Mouse (Mus musculus) heart, postnatal 0 days (tissue): ENCODE measurements at regions not wholly inside any gene's neighbourhood (a gene's known extent, or its start where the extent isn't known, plus 50 kb on each side); places are given as distances from the start of the nearest gene placed in this dataset.
A peak's percentile ranks its signal among the peaks of the same experiment; 100 is the strongest.

Experiments used
- ATAC-seq: fragments of 200-750 bp; cut with Nextera tagmentation; 2 replicates; pipeline ENCODE4 v1.8.0; 2017; ENCODE audit warnings: low read depth, moderate number of reproducible peaks, moderate library complexity; ENCODE audit not compliant: insufficient read depth
- DNase-seq: peaks from one replicate; pipeline ENCODE4 v3.0.0-alpha.2; 2016; ENCODE audit warnings: low spot score
- H3K27ac ChIP-seq: fragments of 300-500 bp; sonication (generic); 2 replicates; pipeline ENCODE4 v1.5.1; 2014; ENCODE audit warnings: low read depth, mild to moderate bottlenecking
- H3K27me3 ChIP-seq: fragments of 300-500 bp; sonication (generic); 2 replicates; pipeline ENCODE4 v1.6.1; 2014; ENCODE audit warnings: low read length, mixed read lengths; ENCODE audit not compliant: control insufficient read depth, insufficient read depth
- H3K36me3 ChIP-seq: fragments of 300-500 bp; sonication (generic); replicated peaks from 2 replicates; pipeline ENCODE4 v1.6.1; 2014; ENCODE audit warnings: low read length, mixed read lengths; ENCODE audit not compliant: control insufficient read depth, insufficient read depth
- H3K4me1 ChIP-seq: fragments of 300-500 bp; sonication (generic); 2 replicates; pipeline ENCODE4 v1.6.1; 2014; ENCODE audit warnings: antibody characterized with exemption; ENCODE audit not compliant: control insufficient read depth, insufficient read depth
- H3K4me2 ChIP-seq: fragments of 300-500 bp; sonication (generic); 2 replicates; pipeline ENCODE4 v1.6.1; 2014; ENCODE audit warnings: low read depth, mild to moderate bottlenecking, low read length, moderate library complexity
- H3K4me3 ChIP-seq: fragments of 300-500 bp; sonication (generic); 2 replicates; pipeline ENCODE4 v1.5.1; 2014; ENCODE audit warnings: low read depth, low read length
- H3K9ac ChIP-seq: fragments of 300-500 bp; sonication (generic); replicated peaks from 2 replicates; pipeline ENCODE4 v1.6.1; 2014; ENCODE audit warnings: low read depth, low read length, mixed read lengths
- H3K9me3 ChIP-seq: fragments of 300-500 bp; sonication (generic); replicated peaks from 2 replicates; pipeline ENCODE4 v1.6.1; 2016; ENCODE audit warnings: low read length; ENCODE audit not compliant: control insufficient read depth
- CTCF ChIP-seq: IDR thresholded peaks from 2 replicates; pipeline ENCODE4 v1.5.1; 2016; ENCODE audit warnings: antibody characterized with exemption, control low read depth, low read depth
- EP300 ChIP-seq: IDR thresholded peaks from 2 replicates; pipeline ENCODE4 v1.6.1; 2016; ENCODE audit warnings: antibody characterized with exemption, low read depth
- WGBS: fragments of 180-500 bp; shearing (Covaris S2); extraction: QIAGEN DNeasy Blood & Tissue Kit; methylation state at CpG from one replicate; pipeline ENCODE4 v1.1.7; 2014; 5-methylcytosine and 5-hydroxymethylcytosine counted together

GRCm38 (mm10) chr6:31219736-31220135 is 178.8 kb upstream of the Mkln1 start:
- H3K27ac ChIP-seq: no peak overlapping the region
- peaks cover 21% of the 10 kb centered on the region for H3K27me3 ChIP-seq
- no peak overlapping the region for H3K9ac ChIP-seq

GRCm38 (mm10) chr6:31220184-31220931 is 178.2 kb upstream of the Mkln1 start:
- TF ChIP-seq CTCF (no peak), EP300 (no peak)
- peak; percentile 28; the same call in 1 of the 2 replicates for ATAC-seq
- Histone ChIP-seq H3K27ac (no peak overlapping the region; the same call in 1 of the 2 replicates), H3K36me3 (no peaks in the 10 kb centered on the region), H3K9ac (no peak overlapping the region), H3K4me3 (peak overlapping the region; percentile 38), H3K4me1 (peaks cover 6% of the 10 kb centered on the region), H3K4me2 (peak overlapping the region; percentile 71), H3K27me3 (peaks cover 21% of the 10 kb centered on the region), H3K9me3 (no peaks in the 10 kb centered on the region)
- WGBS: 3% methylated on average over 30 of the region's 30 CpGs
- peak; percentile 33 for DNase-seq

More at GRCm38 (mm10) chr6:31219736-31220135, 178.8 kb upstream of the Mkln1 start:
- no peak for DNase-seq
- WGBS: 58% methylated on average over 3 of the region's 3 CpGs
- Histone ChIP-seq H3K4me2 (peak overlapping the region; percentile 71), H3K36me3 (no peaks in the 10 kb centered on the region), H3K9me3 (no peaks in the 10 kb centered on the region), H3K4me1 (peaks cover 6% of the 10 kb centered on the region), H3K4me3 (peak overlapping the region; percentile 38)
- no peak for TF ChIP-seq CTCF
- no peak for TF ChIP-seq EP300
- ATAC-seq: no peak

GRCm38 (mm10) chr6:31221490-31221889 is 177.0 kb upstream of the Mkln1 start:
- H3K27me3 ChIP-seq: peaks cover 21% of the 10 kb centered on the region

GRCm38 (mm10) chr6:31222024-31222579 is 176.4 kb upstream of the Mkln1 start:
- peaks cover 2% of the 10 kb centered on the region for H3K4me1 ChIP-seq
- ATAC-seq (no peak), DNase-seq (no peak)
- H3K36me3 ChIP-seq: no peaks in the 10 kb centered on the region
- no peaks in the 10 kb centered on the region for H3K9me3 ChIP-seq
- H3K27me3 ChIP-seq: peaks cover 21% of the 10 kb centered on the region
- no peak overlapping the region for H3K4me3 ChIP-seq
- 66% methylated on average over 6 of the region's 6 CpGs for WGBS
- H3K4me2 ChIP-seq: peak overlapping the region; percentile 33
- no peak overlapping the region for H3K27ac ChIP-seq
- no peak for TF ChIP-seq CTCF
- no peak for TF ChIP-seq EP300
- H3K9ac ChIP-seq: no peak overlapping the region

More at GRCm38 (mm10) chr6:31221490-31221889, 177.0 kb upstream of the Mkln1 start:
- Histone ChIP-seq H3K36me3 (no peaks in the 10 kb centered on the region), H3K9me3 (no peaks in the 10 kb centered on the region), H3K4me3 (no peak overlapping the region), H3K4me1 (peaks cover 6% of the 10 kb centered on the region), H3K27ac (no peak overlapping the region), H3K9ac (no peak overlapping the region), H3K4me2 (peak overlapping the region; percentile 33)
- DNase-seq (peak; percentile 22), ATAC-seq (no peak)
- no peak for TF ChIP-seq CTCF
- TF ChIP-seq EP300: no peak
- 24% methylated on average over 10 of the region's 10 CpGs for WGBS

- ATAC-seq (no peak), DNase-seq (no peak)
- 60% methylated on average over 5 of the region's 5 CpGs for WGBS
- no peak overlapping the region for H3K4me3 ChIP-seq
- no peaks in the 10 kb centered on the region for H3K4me1 ChIP-seq
- no peak overlapping the region for H3K27ac ChIP-seq
- H3K9me3 ChIP-seq: no peaks in the 10 kb centered on the region
- no peak overlapping the region for H3K4me2 ChIP-seq
- H3K9ac ChIP-seq: no peak overlapping the region
- TF ChIP-seq CTCF: no peak
- no peak for TF ChIP-seq EP300
- H3K27me3 ChIP-seq: no peaks in the 10 kb centered on the region
- no peaks in the 10 kb centered on the region for H3K36me3 ChIP-seq
Measured at GRCm38 (mm10) chr6:31227406-31227805, 171.1 kb upstream of the Mkln1 start.
